Comparison of ENCODE assay signal across 19 mouse cellular contexts in genomic region chr13:47189971-47190370, GRCm38 (mm10).
DNase-seq lines count a peak whose midpoint lies in the region; ATAC-seq and TF ChIP-seq lines count a peak whose summit lies in the region.
"Had no signal": no experiment of that assay in that cellular context is flagged by ENCODE, and none has a peak within 500 bp of the region (broad histone marks: within the 10 kb centered on the region; RNA-seq: fewer than 3 reads in every experiment).

No protein-coding gene starts in this region.

- H3K27me3 ChIP-seq in midbrain, postnatal 0 days (ENCODE audit: insufficient read depth, low read length) = peaks cover 7% of the 10 kb centered on the region; the same call in 1 of the 2 replicates
- H3K27me3 ChIP-seq: Patski had no signal

- no peak for TF ChIP-seq CTCF in midbrain, postnatal 0 days (IDR thresholded peaks at IDR 0.05)

- no peaks in the 10 kb centered on the region for H3K9me3 ChIP-seq in midbrain, postnatal 0 days (ENCODE audit: low read length)
- H3K9me3 ChIP-seq: heart, embryonic 13.5 days; hindbrain, embryonic 12.5 days; intestine, embryonic 15.5 days; limb, embryonic 12.5 days; neural tube, embryonic 15.5 days had no signal

- H3K36me3 ChIP-seq in macrophage (ENCODE audit: inconsistent target) = no peaks in the 10 kb centered on the region
- H3K36me3 ChIP-seq in midbrain, postnatal 0 days (ENCODE audit: insufficient read depth, low read length) = no peaks in the 10 kb centered on the region
- H3K36me3 ChIP-seq: heart, embryonic 13.5 days; hindbrain, embryonic 12.5 days; intestine, embryonic 15.5 days; limb, embryonic 12.5 days; neural tube, embryonic 15.5 days had no signal

- H3K4me2 ChIP-seq in midbrain, postnatal 0 days (ENCODE audit: low read depth, low read length, poor library complexity, severe bottlenecking) = no peak overlapping the region
- H3K4me2 ChIP-seq: heart, embryonic 13.5 days; hindbrain, embryonic 12.5 days; intestine, embryonic 15.5 days; limb, embryonic 12.5 days; lung, embryonic 14.5 days; neural tube, embryonic 15.5 days had no signal

- H3K4me3 ChIP-seq in macrophage (ENCODE audit: inconsistent target) = no peak overlapping the region
- no peak overlapping the region for H3K4me3 ChIP-seq in midbrain, postnatal 0 days (ENCODE audit: low read depth, low read length)
- H3K4me3 ChIP-seq: erythroblast, embryonic 14.5 days; heart, embryonic 13.5 days; hindbrain, embryonic 12.5 days; intestine, embryonic 15.5 days; limb, embryonic 12.5 days; neural tube, embryonic 15.5 days had no signal

- H3K9ac ChIP-seq in midbrain, postnatal 0 days (replicated peaks; ENCODE audit: low read length, poor library complexity, severe bottlenecking) = no peak overlapping the region
- H3K9ac ChIP-seq: forebrain, postnatal 0 days; heart, embryonic 13.5 days; hindbrain, embryonic 12.5 days; intestine, embryonic 15.5 days; limb, embryonic 12.5 days; lung, embryonic 14.5 days; neural tube, embryonic 15.5 days had no signal

- H3K4me1 ChIP-seq in midbrain, postnatal 0 days (ENCODE audit: insufficient read depth, low read length) = no peaks in the 10 kb centered on the region

- H3K79me2 ChIP-seq in macrophage (ENCODE audit: inconsistent target) = peaks cover 11% of the 10 kb centered on the region

- 4% methylated on average over 7 of the region's 7 CpGs for WGBS in macrophage (ENCODE audit: missing documents)
- WGBS in midbrain, postnatal 0 days = 91% methylated on average over 7 of the region's 7 CpGs

- peak overlapping the region; percentile 57 for H3K27ac ChIP-seq in macrophage
- H3K27ac ChIP-seq in midbrain, postnatal 0 days (ENCODE audit: low read depth, low read length) = no peak overlapping the region
- H3K27ac ChIP-seq: heart, embryonic 13.5 days; hindbrain, embryonic 12.5 days; intestine, embryonic 15.5 days; limb, embryonic 12.5 days; neural tube, embryonic 15.5 days had no signal

- DNase-seq in layer of hippocampus, adult 11-12 months (ENCODE audit: low spot score) = peak; percentile 61
- no peak for DNase-seq in layer of hippocampus, postnatal 25 days (ENCODE audit: extremely low spot score in 1 of 2, low spot score in 1 of 2)
- peak; percentile 26 to 30 for DNase-seq in spleen, postnatal 36 days (ENCODE audit: low spot score in 2 of 2)
- no peak for DNase-seq in spleen, adult 18-20 months
- DNase-seq in ovary, postnatal 36 days (ENCODE audit: low spot score) = no peak
- no peak for DNase-seq in midbrain, postnatal 0 days (ENCODE audit: low spot score)
- DNase-seq: cerebellum, adult 2 months; forebrain, postnatal 0 days; kidney, postnatal 10 days; lung, embryonic 14.5 days; midbrain, embryonic 14.5 days had no signal

- ATAC-seq in midbrain, postnatal 0 days (ENCODE audit: low FRiP score) = no peak
- ATAC-seq: forebrain, postnatal 0 days; intestine, embryonic 15.5 days; Patski had no signal

Comparison
In these comparisons a context has a peak if more than half of its experiments do, and no peak if none do; other contexts are left out.
1. DNase-seq: peak in layer of hippocampus, adult 11-12 months (single experiment) and spleen, postnatal 36 days (2 of 2); none in layer of hippocampus, postnatal 25 days (0 of 2), spleen, adult 18-20 months (0 of 2), ovary, postnatal 36 days (single experiment) and midbrain, postnatal 0 days (single experiment).